Mouse (Mus musculus) lung, embryonic 16.5 days (tissue): ENCODE results near the gene Kng1. TPM values are rescaled to one million over a fixed set of nuclear protein-coding genes. Genes with fewer than 3 reads are reported as not detected.

Source experiments
- ATAC-seq: fragments of 200-750 bp; cut with Nextera tagmentation; 2 replicates; pipeline ENCODE4 v1.8.0; 2017; ENCODE audit warnings: low read depth, mild to moderate bottlenecking, moderate library complexity
- H3K27ac ChIP-seq: fragments of 300-500 bp; sonication (generic); 2 replicates; pipeline ENCODE4 v1.5.1; 2014; ENCODE audit warnings: mild to moderate bottlenecking, control low read depth, low read length
- H3K27me3 ChIP-seq: fragments of 300-500 bp; sonication (generic); 2 replicates; pipeline ENCODE4 v1.6.1; 2014; ENCODE audit warnings: low read depth, low read length, mixed read lengths; ENCODE audit not compliant: control insufficient read depth, insufficient read depth
- H3K36me3 ChIP-seq: fragments of 300-500 bp; sonication (generic); 2 replicates; pipeline ENCODE4 v1.6.1; 2014; ENCODE audit warnings: low read length; ENCODE audit not compliant: control insufficient read depth, insufficient read depth
- H3K4me1 ChIP-seq: fragments of 300-500 bp; sonication (generic); replicated peaks from 2 replicates; pipeline ENCODE4 v1.6.1; 2014; ENCODE audit warnings: low read length, mixed read lengths; ENCODE audit not compliant: control insufficient read depth, insufficient read depth
- H3K4me2 ChIP-seq: fragments of 300-500 bp; sonication (generic); 2 replicates; pipeline ENCODE4 v1.6.1; 2014; ENCODE audit warnings: low read depth, low read length, control low read depth
- H3K4me3 ChIP-seq: fragments of 300-500 bp; sonication (generic); 2 replicates; pipeline ENCODE4 v1.5.1; 2014; ENCODE audit warnings: mild to moderate bottlenecking, low read length, control low read depth
- H3K9ac ChIP-seq: fragments of 300-500 bp; sonication (generic); 2 replicates; pipeline ENCODE4 v1.6.1; 2014; ENCODE audit warnings: low read length, control low read depth
- H3K9me3 ChIP-seq: fragments of 300-500 bp; sonication (generic); 2 replicates; pipeline ENCODE4 v1.6.1; 2016; ENCODE audit warnings: low read length; ENCODE audit not compliant: control insufficient read depth
- WGBS: fragments of 180-500 bp; shearing (Covaris S2); extraction: QIAGEN DNeasy Blood & Tissue Kit; methylation state at CpG from one replicate; pipeline ENCODE4 v1.1.7; 2014; 5-methylcytosine and 5-hydroxymethylcytosine counted together
- microRNA-seq: library from miRNA; unstranded; fragments of <30 nt; microRNA quantifications from one replicate; pipeline ENCODE4, GENCODE M21; 2016
- polyA plus RNA-seq: library from polyadenylated mRNA; unstranded; fragments of >200 nt; fragmentation: Nextera tagmentation; extraction: Ambion mirVana; gene quantifications from 2 replicates; pipeline ENCODE4 v1.2.1, GENCODE M21; 2015

Kng1 gene
- polyA plus RNA-seq, 1 experiment from 2014 or later, result 1.2 TPM

DNA sequence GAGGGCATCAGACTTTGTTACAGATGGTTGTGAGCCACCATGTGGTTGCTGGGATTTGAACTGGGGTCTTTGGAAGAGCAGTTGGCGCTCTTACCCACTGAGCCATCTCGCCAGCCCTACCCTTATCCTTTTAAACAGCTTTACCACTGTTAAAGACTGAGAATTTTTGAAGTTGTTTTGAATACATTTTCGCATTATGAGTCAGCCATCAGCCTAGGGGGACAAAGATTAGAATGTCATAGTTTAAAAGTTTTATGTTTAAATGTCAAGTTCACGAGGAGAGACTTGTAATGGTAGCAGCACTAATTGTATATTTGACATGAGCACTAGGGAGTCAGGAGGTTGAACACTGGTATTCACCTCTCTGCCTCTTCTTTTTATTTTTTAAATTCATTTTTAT, 65.4 kb downstream of the Kng1 start:
- Histone ChIP-seq H3K9ac (no peak overlapping the region), H3K36me3 (peaks cover 11% of the 10 kb centered on the region), H3K9me3 (no peaks in the 10 kb centered on the region), H3K4me1 (peaks cover 7% of the 10 kb centered on the region), H3K27me3 (no peaks in the 10 kb centered on the region), H3K4me3 (no peak overlapping the region), H3K4me2 (no peak overlapping the region), H3K27ac (no peak overlapping the region)
- ATAC-seq, result no peak
- 92% methylated on average over 4 of the region's 4 CpGs for WGBS

DNA sequence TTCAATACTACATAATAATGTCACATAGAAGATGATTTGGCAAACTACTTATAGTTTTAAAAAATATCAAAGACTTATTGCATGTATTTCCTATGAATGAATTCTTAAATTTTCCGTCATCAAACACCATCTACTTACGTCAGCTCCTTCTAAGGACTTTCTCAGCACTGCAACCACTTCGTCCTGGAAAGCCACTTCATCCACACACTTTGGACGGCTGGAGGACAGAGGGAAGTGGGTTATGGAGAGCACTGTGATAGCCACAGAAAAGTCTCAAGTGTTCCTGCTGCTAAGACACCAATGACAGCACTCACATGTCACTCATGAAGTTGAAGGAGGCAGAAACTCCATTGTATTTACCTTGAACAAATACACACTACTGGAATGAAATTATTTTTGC, 66.7 kb downstream of the Kng1 start:
- Histone ChIP-seq H3K9me3 (no peaks in the 10 kb centered on the region), H3K4me3 (no peak overlapping the region), H3K36me3 (peaks cover 11% of the 10 kb centered on the region), H3K9ac (no peak overlapping the region), H3K27me3 (no peaks in the 10 kb centered on the region), H3K27ac (no peak overlapping the region), H3K4me2 (no peak overlapping the region), H3K4me1 (peaks cover 9% of the 10 kb centered on the region)
- 69% methylated on average over 4 of the region's 4 CpGs for WGBS
- ATAC-seq, result no peak

DNA sequence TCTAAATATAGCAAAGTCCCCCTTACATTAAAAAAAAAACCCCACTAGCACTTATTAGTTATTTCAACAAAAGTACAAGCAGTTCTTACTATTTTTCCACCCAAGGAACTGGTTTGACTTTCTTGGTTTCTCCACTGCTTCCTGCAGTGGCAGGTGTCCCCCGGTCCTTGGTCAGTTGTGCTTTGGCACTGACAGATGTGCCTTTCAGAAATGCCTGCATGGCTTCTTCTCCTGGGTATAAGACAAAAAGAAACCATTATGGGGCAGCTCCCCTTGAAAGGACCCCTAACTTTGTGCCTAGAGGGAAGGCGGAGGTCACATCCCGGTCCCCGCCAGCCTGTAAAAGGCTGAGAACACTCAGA, 69.6 kb downstream of the Kng1 start:
- no peak; the same call in 1 of the 2 replicates for ATAC-seq
- 1% methylated on average over 4 of the region's 4 CpGs for WGBS
- Histone ChIP-seq H3K4me3 (peak overlapping the region; percentile 73), H3K36me3 (peaks cover 6% of the 10 kb centered on the region), H3K9ac (peak overlapping the region; percentile 92), H3K9me3 (no peaks in the 10 kb centered on the region), H3K4me1 (peaks cover 9% of the 10 kb centered on the region), H3K27ac (peak overlapping the region; percentile 98), H3K4me2 (peak overlapping the region; percentile 90), H3K27me3 (no peaks in the 10 kb centered on the region)

DNA sequence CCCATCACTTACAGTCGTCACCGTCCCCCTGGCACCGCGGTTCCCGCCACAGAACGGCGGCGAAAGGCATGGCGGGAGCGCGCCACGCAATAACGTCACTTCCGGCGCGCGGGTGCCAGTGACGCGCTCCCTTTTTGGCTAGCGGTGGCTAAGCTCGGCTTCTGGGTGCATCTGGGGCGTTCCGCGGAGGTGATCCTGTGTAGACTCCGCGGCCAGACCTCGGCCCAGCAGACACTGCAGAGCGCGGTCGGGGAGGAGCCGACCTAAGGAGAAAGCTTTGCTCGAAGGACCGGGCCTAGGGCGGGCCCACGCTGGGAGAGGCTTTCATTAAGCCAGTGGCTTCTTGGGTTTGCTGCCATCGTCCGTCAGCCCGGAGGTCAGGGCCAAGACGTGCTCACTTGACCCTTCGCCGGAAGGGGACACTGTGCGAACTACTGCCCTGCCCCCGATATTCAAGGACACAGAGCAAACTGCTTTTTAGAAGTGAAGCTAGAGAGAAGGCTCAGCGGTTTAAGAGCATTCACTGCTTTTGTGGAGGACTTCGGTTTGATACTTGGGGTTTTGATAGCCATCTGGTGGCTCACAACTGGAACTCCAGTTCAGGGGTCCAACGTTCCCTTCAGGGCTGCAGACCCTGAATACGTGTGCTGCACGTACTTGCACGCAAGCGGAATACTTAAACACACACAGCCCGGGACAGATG, 70.2 kb downstream of the Kng1 start, which contains the start of gene Rfc4:
Gene Rfc4 (minus strand): TSS at position 65 of the 703 bp plus-strand sequence.
- H3K4me2 ChIP-seq, result peak within 1 kb of the TSS; percentile 90
- peaks cover 9% of the 10 kb centered on the region for H3K4me1 ChIP-seq
- peaks cover 6% of the 10 kb centered on the region for H3K36me3 ChIP-seq
- no peaks in the 10 kb centered on the region for H3K9me3 ChIP-seq
- no peaks in the 10 kb centered on the region for H3K27me3 ChIP-seq
- H3K27ac ChIP-seq, result peak within 1 kb of the TSS; percentile 98
- WGBS, result under 1% methylated on average over 51 of the region's 51 CpGs
- peak; percentile 95 for ATAC-seq
- H3K9ac ChIP-seq, result peak within 1 kb of the TSS; percentile 92
- peak within 1 kb of the TSS; percentile 73 for H3K4me3 ChIP-seq

DNA sequence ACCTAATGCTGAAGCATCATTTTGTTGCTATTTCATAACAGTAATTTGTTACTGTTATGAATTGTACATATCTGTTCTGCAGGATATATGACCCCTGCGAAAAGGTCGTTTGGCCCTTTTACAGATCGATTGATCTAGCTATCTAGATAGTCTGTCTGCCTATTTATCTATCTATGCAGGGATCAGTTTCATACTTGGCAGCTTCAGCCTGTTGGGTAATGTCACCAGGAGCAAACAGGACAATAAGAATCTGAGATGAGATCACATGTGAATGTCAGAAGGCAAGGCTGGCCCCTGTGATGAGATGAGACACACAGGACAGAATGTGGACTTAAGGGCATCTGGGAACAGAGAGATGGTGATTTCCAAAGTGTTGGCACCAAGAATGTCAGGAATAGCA, 72.6 kb downstream of the Kng1 start:
- Histone ChIP-seq H3K9ac (no peak overlapping the region), H3K4me3 (no peak overlapping the region), H3K9me3 (no peaks in the 10 kb centered on the region), H3K4me1 (peaks cover 9% of the 10 kb centered on the region), H3K27me3 (no peaks in the 10 kb centered on the region), H3K36me3 (no peaks in the 10 kb centered on the region), H3K27ac (no peak overlapping the region), H3K4me2 (no peak overlapping the region)
- ATAC-seq, result no peak
- 83% methylated on average over 3 of the region's 3 CpGs for whole genome bisulfite sequencing

Small RNA genes within 50 kb of the gene (microRNA-seq; reads per million reads assigned to microRNA genes)
- gene Gm49346, result not detected

Other genes starting within 250 kb of the Kng1 start
- not detected in 2 replicates for gene Crygs, start 246.3 kb upstream of the Kng1 start, polyA plus RNA-seq
- gene Tbccd1, start 200.2 kb upstream of the Kng1 start, polyA plus RNA-seq, result 26.7 and 27.4 TPM in 2 replicates
- 93.0 and 101 TPM in 2 replicates for gene Dnajb11, start 200.0 kb upstream of the Kng1 start, polyA plus RNA-seq
- gene Ahsg, start 166.6 kb upstream of the Kng1 start, polyA plus RNA-seq, result 8.9 and 74.9 TPM in 2 replicates
- gene Fetub, start 139.5 kb upstream of the Kng1 start, polyA plus RNA-seq, result not detected in 2 replicates
- 0.16 TPM in 1 of 2 replicates, not detected in the other for gene Hrg, start 106.8 kb upstream of the Kng1 start, polyA plus RNA-seq
- 2.4 TPM in 1 of 2 replicates, not detected in the other for gene Kng2, start 28.4 kb upstream of the Kng1 start, polyA plus RNA-seq
- 203 and 205 TPM in 2 replicates for gene Eif4a2, start 49.6 kb downstream of the Kng1 start, polyA plus RNA-seq
- gene Rfc4, start 69.9 kb downstream of the Kng1 start, polyA plus RNA-seq, result 108 and 123 TPM in 2 replicates
- gene Adipoq, start 88.7 kb downstream of the Kng1 start, polyA plus RNA-seq, result 0.73 TPM in 1 of 2 replicates, not detected in the other
- 49.0 and 56.2 TPM in 2 replicates for gene St6gal1, start 166.9 kb downstream of the Kng1 start, polyA plus RNA-seq